Mouse (Mus musculus) heart, postnatal 14 days (tissue): ENCODE results near the gene Map3k4. TPM values are rescaled to one million over a fixed set of nuclear protein-coding genes. Genes with fewer than 3 reads are reported as not detected.

Experiments used
- DNase-seq, 2 experiments: peaks; one replicate each; pipeline ENCODE4 v3.0.0; 2021 to 2022
- intact Hi-C: fragments of 180-260 bp; cut with DNase I; formaldehyde crosslinking; loops from one replicate; pipeline ENCODE4 v1.15.1; 2025
- total RNA-seq, 2 experiments: library from RNA; stranded (reverse); gene quantifications; 2 replicates each; pipeline ENCODE4 v1.2.3; 2021

The Map3k4 gene
- total RNA-seq, 2 experiments from 2014 or later: 36.5 to 37.5 TPM

- DNase-seq: no peak
- intact Hi-C loops: no loop called here
Observed at GRCm38 (mm10) chr17:12201086-12201485, 117.5 kb downstream of the Map3k4 start.

- intact Hi-C loops: no loop called here
Observed at GRCm38 (mm10) chr17:12199933-12200332, 118.7 kb downstream of the Map3k4 start.

DNA sequence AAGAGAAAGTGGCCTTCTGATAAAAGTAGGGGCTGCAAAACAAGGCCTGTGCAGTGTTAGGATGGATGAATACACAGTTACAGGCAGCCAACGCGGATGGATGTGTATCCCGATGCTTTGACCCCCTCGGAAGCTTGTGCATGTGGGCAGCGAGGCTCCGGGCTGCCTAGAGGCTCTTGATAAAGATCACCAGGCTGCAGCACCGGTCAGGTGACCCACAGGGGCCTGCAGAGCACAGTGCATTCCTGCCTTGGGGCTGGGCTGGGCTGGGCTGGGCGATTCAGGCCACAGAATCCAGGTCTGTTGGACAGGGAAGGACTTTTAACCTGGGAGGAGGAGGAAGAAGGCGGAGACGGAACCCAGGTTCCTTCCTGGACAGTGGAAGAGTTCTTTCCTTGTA lies 123.0 kb downstream of the Map3k4 start:
- intact Hi-C loops: no loop called here
- no peak for DNase-seq

More at GRCm38 (mm10) chr17:12199933-12200332, 118.7 kb downstream of the Map3k4 start:
- DNase-seq: no peak

DNA sequence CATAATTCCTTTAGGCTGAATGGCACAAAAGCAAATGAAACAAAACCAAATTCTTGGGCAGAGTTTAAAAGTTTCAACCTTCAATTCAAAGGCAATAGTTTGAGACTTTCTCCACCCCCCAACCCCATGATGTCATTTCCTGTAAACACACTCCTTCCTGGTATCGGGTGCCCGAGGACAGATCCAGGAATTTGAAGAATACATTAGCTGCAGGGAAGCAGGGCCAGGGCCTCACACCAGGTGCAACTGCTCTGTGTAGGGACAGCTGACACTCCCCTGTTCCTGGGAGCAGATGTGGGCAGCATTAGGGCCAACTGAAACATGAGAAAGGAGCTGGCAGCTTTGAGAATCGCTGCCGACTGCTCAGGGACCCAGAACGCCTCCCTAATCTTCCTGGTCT lies 123.5 kb downstream of the Map3k4 start:
- no peak for DNase-seq
- intact Hi-C loops: no loop called here

DNA sequence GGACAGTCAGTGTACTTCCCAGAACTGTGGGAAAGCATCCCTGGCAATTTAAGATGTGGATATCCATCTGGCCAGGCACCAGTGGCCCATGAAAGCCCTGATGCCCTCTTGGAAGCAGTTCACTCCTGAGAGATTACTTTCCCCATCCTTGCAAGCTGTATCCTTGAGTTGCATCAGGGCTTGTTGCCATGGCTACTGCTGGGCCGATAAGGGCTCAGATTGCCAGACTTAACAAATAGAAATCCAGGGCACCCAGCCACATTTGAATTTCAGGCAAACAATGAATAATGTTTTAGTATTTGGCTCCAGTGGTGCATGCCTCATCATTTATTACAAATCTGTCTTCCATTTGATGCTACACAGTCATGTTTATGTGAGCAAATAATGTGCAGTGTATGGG lies 130.8 kb downstream of the Map3k4 start:
- peak; percentile 29 to 34 for DNase-seq
- intact Hi-C loops: no loop called here

GRCm38 (mm10) chr17:12186341-12186740 lies 132.3 kb downstream of the Map3k4 start:
- intact Hi-C loops: no loop called here
- DNase-seq: no peak

DNA sequence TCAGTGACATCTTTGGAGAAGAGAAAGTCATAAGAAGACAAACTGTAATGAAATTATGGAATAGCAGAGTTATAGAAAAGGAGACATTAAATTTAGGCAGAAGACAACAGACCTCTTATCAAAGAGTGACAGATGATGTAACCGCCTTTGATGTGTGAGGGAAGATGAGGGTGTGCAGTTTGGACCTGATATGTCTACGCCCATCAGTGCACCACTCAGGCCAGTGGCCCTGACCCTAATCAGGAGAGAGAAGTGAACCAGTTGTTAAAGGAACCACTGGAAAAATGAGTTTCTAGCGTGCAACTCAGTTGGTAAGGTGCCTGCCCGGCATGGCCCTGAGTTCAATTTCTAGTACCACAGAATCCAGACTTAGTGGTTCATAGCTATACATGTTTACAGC lies 132.7 kb downstream of the Map3k4 start:
- no peak for DNase-seq
- intact Hi-C loops: no loop called here

DNA sequence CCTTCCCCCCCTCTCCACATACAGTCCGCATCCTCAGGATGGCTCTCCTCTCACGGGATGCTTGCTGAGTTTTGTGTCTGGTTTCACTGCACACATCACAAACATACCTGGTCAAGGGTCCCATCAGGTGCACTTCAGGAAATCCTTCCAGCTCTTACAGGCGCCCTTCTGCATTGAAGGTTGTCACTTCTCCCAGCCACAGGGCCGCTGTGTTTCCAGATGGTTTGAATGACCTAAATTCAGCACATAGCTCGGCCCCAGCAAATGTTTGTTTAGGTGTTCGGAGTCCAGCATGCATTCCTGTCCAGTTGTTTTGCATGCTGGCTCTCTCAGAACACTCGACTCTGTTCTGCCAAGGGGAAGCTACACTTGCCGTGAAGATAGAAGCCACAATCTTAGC lies 134.3 kb downstream of the Map3k4 start:
- intact Hi-C loops: no loop called here
- no peak for DNase-seq

GRCm38 (mm10) chr17:12182702-12183485 lies 135.7 kb downstream of the Map3k4 start:
- DNase-seq: no peak

DNA sequence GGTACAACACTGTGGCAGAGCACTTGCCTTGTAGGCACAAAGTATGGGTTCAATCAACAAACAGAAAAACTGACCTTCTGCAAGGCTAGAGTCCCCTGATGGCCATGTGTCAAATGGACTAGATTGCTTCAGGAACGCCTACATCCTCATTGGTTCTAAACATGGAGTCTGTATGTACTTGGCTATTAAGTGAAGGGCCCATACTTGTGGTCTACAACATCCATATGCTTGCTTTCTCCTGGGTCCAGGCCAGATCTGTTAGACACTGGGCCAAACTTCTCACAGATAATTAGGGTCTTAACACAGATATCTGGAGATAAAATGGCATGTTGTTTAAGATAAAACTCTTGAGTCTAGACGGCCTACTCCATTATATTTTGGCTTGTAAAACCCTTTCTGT lies 138.8 kb downstream of the Map3k4 start:
- intact Hi-C loops: loop anchor here (5.0 kb wide), 1 partner anchor 62 kb away; the partner anchor contains the start of gene Agpat4
- DNase-seq: no peak

More at GRCm38 (mm10) chr17:12182702-12183485, 135.7 kb downstream of the Map3k4 start:
- intact Hi-C loops: no loop called here

DNA sequence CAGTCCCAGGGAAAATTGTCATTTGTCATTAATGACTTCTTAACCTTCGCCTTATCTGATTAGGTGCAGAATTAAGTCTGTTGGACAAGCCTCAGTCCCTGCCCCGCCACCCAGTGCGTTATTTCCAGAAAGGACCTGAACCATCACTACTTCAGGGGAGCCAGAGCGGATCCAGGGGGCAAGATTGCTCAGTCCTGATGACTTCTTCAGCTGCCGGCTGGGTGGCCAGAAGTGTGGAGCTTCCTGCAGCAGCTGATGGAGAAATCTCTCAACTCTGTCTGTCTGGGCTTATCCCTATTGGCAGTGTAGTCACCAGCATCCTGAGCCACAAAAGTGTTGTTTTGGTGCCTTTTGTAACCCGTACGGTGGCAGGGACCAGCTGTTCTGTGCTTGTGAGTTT lies 139.3 kb downstream of the Map3k4 start:
- intact Hi-C loops: loop anchor here (5.0 kb wide), 1 partner anchor 62 kb away; the partner anchor contains the start of gene Agpat4
- peak in 1 of 2 experiments; percentile 27 for DNase-seq

Other genes starting within 250 kb of the Map3k4 start
- 1 to 10 TPM; 7.5 TPM for gene Agpat4, start 200.1 kb downstream of the Map3k4 start, total RNA-seq
- not detected for gene Plg, start 59.8 kb upstream of the Map3k4 start, total RNA-seq
- gene Slc22a3, start 188.9 kb upstream of the Map3k4 start, total RNA-seq: 1 to 10 TPM; 3.2 to 4.2 TPM